Mouse (Mus musculus): ENCODE measurements around the gene Pebp1. TPM values are rescaled to one million over a fixed set of nuclear protein-coding genes. Genes with fewer than 3 reads are reported as not detected.

Gene Pebp1
- total RNA-seq (2014; rRNA removed) (1,096 and 1,413 TPM in 2 replicates), polyA plus RNA-seq (2015; fragmentation: Nextera tagmentation; extraction: Ambion mirVana) (1,008 and 1,032 TPM in 2 replicates)

DNA sequence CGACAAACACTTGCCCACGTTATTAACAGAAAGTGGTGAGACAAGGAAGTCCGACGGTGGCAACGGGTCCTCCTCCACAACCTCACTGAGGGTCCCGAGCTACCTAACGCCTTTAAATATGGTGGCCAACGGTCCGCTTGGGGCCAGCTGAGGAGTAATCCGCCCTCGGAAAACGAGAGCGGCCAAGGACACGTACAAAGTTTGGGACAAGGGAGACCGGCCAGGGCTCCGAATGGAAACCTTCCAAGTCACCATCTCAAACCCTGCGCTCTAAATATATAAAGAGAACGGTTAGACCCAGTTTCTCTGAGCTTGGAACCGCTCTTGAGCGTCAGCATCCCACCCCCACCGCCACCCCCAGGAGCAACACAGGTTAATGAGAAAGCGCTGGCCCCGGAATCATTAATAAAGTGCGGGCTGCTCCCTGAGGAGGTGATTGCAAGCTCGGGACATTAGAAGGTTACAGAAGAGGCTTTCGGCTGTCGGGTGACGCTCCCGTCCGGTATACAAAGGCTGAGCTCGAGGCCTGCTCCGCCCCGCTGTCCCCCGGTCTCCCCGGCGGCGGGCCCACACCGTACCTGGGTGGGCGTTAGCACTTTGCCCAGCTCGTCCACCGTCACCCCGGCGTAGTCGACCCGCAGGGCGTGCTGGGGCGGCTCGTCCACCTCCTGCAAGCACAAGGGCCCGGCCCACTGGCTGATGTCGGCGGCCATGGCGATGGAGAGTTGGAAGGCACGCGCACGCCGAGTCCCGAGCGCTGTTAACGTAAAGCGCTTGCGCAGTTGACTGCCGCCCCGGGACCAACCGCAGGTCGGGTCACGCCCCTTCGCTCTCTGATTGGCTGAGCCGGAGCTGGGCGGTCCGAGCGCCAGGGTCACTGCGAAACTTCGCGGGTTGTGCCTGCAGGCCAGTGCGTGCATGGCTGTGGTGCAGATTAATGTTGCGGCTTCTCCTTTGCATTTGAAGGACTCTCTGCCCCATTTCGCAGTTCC, at the start of gene Pebp1:
Gene Pebp1, minus strand, starts transcription at position 795 of the 992 bp plus-strand sequence.
- peak within 1 kb of the TSS; percentile 79 for H3K4me3 ChIP-seq (ENCODE audit: low read length)
- TF ChIP-seq CTCF (IDR thresholded peaks at IDR 0.05; ENCODE audit: low read depth), result no peak
- peak within 1 kb of the TSS; percentile 68 for H3K4me2 ChIP-seq (ENCODE audit: low read depth, low read length)
- peak within 1 kb of the TSS; percentile 72 for H3K9ac ChIP-seq (replicated peaks; ENCODE audit: low read length)
- peak; percentile 97 for DNase-seq (ENCODE audit: low spot score)
- H3K4me1 ChIP-seq (ENCODE audit: insufficient read depth, low read length), result 0 out of 2 replicates have a peak, but pooled peaks cover 12% of the 10 kb centered on the region
- no peaks in the 10 kb centered on the region for H3K9me3 ChIP-seq (ENCODE audit: low read length)
- ATAC-seq, result peak; percentile 97
- H3K27ac ChIP-seq, result peak within 1 kb of the TSS; percentile 68
- no peaks in the 10 kb centered on the region for H3K27me3 ChIP-seq (ENCODE audit: insufficient read depth, low read length)
- WGBS, result under 1% methylated on average over 67 of the region's 77 CpGs
- H3K36me3 ChIP-seq (ENCODE audit: insufficient read depth, low read length), result peaks cover 6% of the 10 kb centered on the region; the same call in 1 of the 2 replicates

DNA sequence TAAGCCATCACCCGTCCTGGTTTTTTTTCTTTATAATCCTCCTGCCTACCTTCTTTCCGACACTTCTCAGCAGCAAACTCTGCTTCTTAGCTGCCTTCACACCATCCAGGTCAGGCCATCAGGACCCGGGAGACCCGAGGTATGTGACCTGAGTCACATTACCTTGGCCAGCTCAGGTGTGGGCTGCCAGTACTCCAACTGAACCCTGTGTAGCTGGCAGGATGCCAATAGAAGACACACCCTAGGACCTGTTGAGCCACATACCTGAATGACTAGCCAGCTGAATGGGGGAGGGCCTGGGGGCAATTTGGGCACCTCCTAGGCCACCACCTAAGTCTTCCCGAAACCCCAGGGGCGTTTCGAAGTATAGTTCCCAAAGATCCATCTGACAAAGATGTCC, 43.0 kb upstream of the Pebp1 start:
- WGBS, result 90% methylated on average over 7 of the region's 7 CpGs
- Histone ChIP-seq H3K27ac (no peak overlapping the region), H3K36me3 (ENCODE audit: insufficient read depth, low read length) (no peaks in the 10 kb centered on the region), H3K4me1 (ENCODE audit: insufficient read depth, low read length) (no peaks in the 10 kb centered on the region), H3K9ac (replicated peaks; ENCODE audit: low read length) (no peak overlapping the region), H3K4me2 (ENCODE audit: low read depth, low read length) (no peak overlapping the region), H3K27me3 (ENCODE audit: insufficient read depth, low read length) (no peaks in the 10 kb centered on the region), H3K4me3 (ENCODE audit: low read length) (no peak overlapping the region), H3K9me3 (ENCODE audit: low read length) (no peaks in the 10 kb centered on the region)
- ATAC-seq (no peak), DNase-seq (ENCODE audit: low spot score) (no peak)
- TF ChIP-seq CTCF (IDR thresholded peaks at IDR 0.05; ENCODE audit: low read depth), result no peak

- ATAC-seq (no peak), DNase-seq (ENCODE audit: low spot score) (no peak)
- H3K27ac ChIP-seq, result no peak overlapping the region
- H3K9ac ChIP-seq (replicated peaks; ENCODE audit: low read length), result no peak overlapping the region
- no peaks in the 10 kb centered on the region for H3K9me3 ChIP-seq (ENCODE audit: low read length)
- no peaks in the 10 kb centered on the region for H3K27me3 ChIP-seq (ENCODE audit: insufficient read depth, low read length)
- H3K4me1 ChIP-seq (ENCODE audit: insufficient read depth, low read length), result no peaks in the 10 kb centered on the region
- WGBS, result 80% methylated on average over 6 of the region's 6 CpGs
- no peak for TF ChIP-seq CTCF (IDR thresholded peaks at IDR 0.05; ENCODE audit: low read depth)
- no peaks in the 10 kb centered on the region for H3K36me3 ChIP-seq (ENCODE audit: insufficient read depth, low read length)
- no peak overlapping the region for H3K4me2 ChIP-seq (ENCODE audit: low read depth, low read length)
- H3K4me3 ChIP-seq (ENCODE audit: low read length), result no peak overlapping the region
Observed at GRCm38 (mm10) chr5:117326408-117326807, 39.0 kb upstream of the Pebp1 start.

GRCm38 (mm10) chr5:117323751-117324150, 36.3 kb upstream of the Pebp1 start:
- peaks cover 5% of the 10 kb centered on the region; the same call in 1 of the 2 replicates for H3K4me1 ChIP-seq (ENCODE audit: insufficient read depth, low read length)
- no peaks in the 10 kb centered on the region for H3K9me3 ChIP-seq (ENCODE audit: low read length)
- ATAC-seq (no peak), DNase-seq (ENCODE audit: low spot score) (no peak)
- WGBS, result 84% methylated on average over 9 of the region's 9 CpGs
- H3K27me3 ChIP-seq (ENCODE audit: insufficient read depth, low read length), result peaks cover 5% of the 10 kb centered on the region; the same call in 1 of the 2 replicates
- no peak overlapping the region for H3K4me3 ChIP-seq (ENCODE audit: low read length)
- no peak overlapping the region for H3K9ac ChIP-seq (replicated peaks; ENCODE audit: low read length)
- H3K36me3 ChIP-seq (ENCODE audit: insufficient read depth, low read length), result no peaks in the 10 kb centered on the region
- H3K4me2 ChIP-seq (ENCODE audit: low read depth, low read length), result no peak overlapping the region
- TF ChIP-seq CTCF (IDR thresholded peaks at IDR 0.05; ENCODE audit: low read depth), result no peak
- H3K27ac ChIP-seq, result no peak overlapping the region

DNA sequence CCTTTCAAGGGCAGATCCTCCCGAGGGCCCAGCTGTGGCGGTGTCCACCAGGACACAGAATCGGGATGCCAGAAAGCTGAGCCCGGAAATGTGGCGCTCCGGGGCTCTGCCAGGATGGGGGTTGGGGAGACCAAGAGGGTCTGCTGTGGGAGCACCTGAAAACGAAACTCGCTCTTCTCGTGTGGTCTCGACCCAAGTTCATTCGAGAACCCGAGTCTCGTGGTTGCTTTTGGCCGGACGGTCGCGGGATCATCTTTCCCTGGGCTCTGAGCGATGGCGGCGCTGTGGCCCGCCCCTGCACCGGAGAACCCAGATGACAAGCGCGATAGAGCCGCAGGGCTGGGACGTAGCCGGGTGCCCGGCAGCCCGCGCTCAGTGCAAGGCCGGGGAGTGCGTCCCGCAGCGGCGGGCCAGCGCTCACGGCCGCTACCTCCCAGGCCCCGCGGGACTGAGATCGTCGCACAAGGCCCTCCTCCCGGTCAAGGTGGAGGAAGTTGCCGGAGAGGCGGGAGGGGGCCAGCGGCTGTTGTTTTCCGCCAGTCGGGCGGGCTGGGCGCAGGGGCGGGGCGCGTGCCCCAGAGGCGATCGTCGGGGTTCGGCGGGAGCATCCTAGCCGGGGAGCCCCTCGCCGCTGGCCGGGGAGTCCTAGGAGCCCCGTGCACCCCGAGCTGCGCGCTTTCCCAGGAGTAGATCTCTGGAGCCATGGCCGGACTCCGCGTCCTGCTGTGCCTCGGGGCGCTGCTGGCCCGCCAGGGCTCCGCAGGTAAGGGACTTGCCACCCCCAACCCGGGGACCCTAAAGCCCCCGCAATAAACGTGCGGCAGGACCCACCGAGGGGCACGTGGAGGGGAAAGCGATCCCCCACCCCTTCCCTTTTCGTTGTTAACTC, 31.6 kb upstream of the Pebp1 start, which contains the start of gene Vsig10:
Gene Vsig10, plus strand, starts transcription at position 343 of the 889 bp plus-strand sequence.
- Histone ChIP-seq H3K9ac (replicated peaks; ENCODE audit: low read length) (peak within 1 kb of the TSS; percentile 52), H3K36me3 (ENCODE audit: insufficient read depth, low read length) (no peaks in the 10 kb centered on the region), H3K4me1 (ENCODE audit: insufficient read depth, low read length) (peaks cover 5% of the 10 kb centered on the region; the same call in 1 of the 2 replicates), H3K27ac (peak within 1 kb of the TSS; percentile 49; the same call in 1 of the 2 replicates), H3K27me3 (ENCODE audit: insufficient read depth, low read length) (peaks cover 5% of the 10 kb centered on the region; the same call in 1 of the 2 replicates), H3K4me2 (ENCODE audit: low read depth, low read length) (peak within 1 kb of the TSS; percentile 100), H3K4me3 (ENCODE audit: low read length) (peak within 1 kb of the TSS; percentile 62), H3K9me3 (ENCODE audit: low read length) (no peaks in the 10 kb centered on the region)
- DNase-seq (ENCODE audit: low spot score) (peak; percentile 55), ATAC-seq (peak; percentile 77)
- whole genome bisulfite sequencing, result under 1% methylated on average over 75 of the region's 81 CpGs
- no peak for TF ChIP-seq CTCF (IDR thresholded peaks at IDR 0.05; ENCODE audit: low read depth)

All from hindbrain, postnatal 0 days (tissue).